Mouse (Mus musculus) stomach, postnatal 0 days (tissue): ENCODE measurements around the gene Slc32a1. TPM values are rescaled to one million over a fixed set of nuclear protein-coding genes. Genes with fewer than 3 reads are reported as not detected.

Source experiments
- ATAC-seq: fragments of 200-750 bp; cut with Nextera tagmentation; 2 replicates; pipeline ENCODE4 v1.8.0; 2017; ENCODE audit not compliant: low FRiP score, low TSS enrichment
- DNase-seq: peaks from one replicate; pipeline ENCODE4 v3.0.0-alpha.2; 2016; ENCODE audit warnings: low spot score
- H3K27ac ChIP-seq: fragments of 300-500 bp; sonication (generic); replicated peaks from 2 replicates; pipeline ENCODE4 v1.5.1; 2014; ENCODE audit warnings: mild to moderate bottlenecking, control low read depth
- H3K27me3 ChIP-seq: fragments of 300-500 bp; sonication (generic); 2 replicates; pipeline ENCODE4 v1.6.1; 2014; ENCODE audit warnings: low read length; ENCODE audit not compliant: control insufficient read depth, insufficient read depth
- H3K36me3 ChIP-seq: fragments of 300-500 bp; sonication (generic); 2 replicates; pipeline ENCODE4 v1.6.1; 2014; ENCODE audit warnings: low read length, mixed read lengths; ENCODE audit not compliant: control insufficient read depth, insufficient read depth
- H3K4me1 ChIP-seq: fragments of 300-500 bp; sonication (generic); replicated peaks from 2 replicates; pipeline ENCODE4 v1.6.1; 2014; ENCODE audit warnings: antibody characterized with exemption; ENCODE audit not compliant: control insufficient read depth, insufficient read depth
- H3K4me2 ChIP-seq: fragments of 300-500 bp; sonication (generic); replicated peaks from 2 replicates; pipeline ENCODE4 v1.6.1; 2014; ENCODE audit warnings: low read depth, mild to moderate bottlenecking, control low read depth, moderate library complexity
- H3K4me3 ChIP-seq: fragments of 300-500 bp; sonication (generic); 2 replicates; pipeline ENCODE4 v1.5.1; 2014; ENCODE audit warnings: low read depth, low read length, control low read depth
- H3K9ac ChIP-seq: fragments of 300-500 bp; sonication (generic); 2 replicates; pipeline ENCODE4 v1.6.1; 2014; ENCODE audit warnings: mild to moderate bottlenecking, low read length, control low read depth, mixed read lengths
- H3K9me3 ChIP-seq: fragments of 300-500 bp; sonication (generic); 2 replicates; pipeline ENCODE4 v1.6.1; 2016; ENCODE audit warnings: low read length; ENCODE audit not compliant: control insufficient read depth
- CTCF ChIP-seq: IDR thresholded peaks from 2 replicates; pipeline ENCODE4 v1.5.1; 2016; ENCODE audit warnings: antibody characterized with exemption, low read depth, mild to moderate bottlenecking, moderate library complexity
- EP300 ChIP-seq: optimal IDR thresholded peaks from 2 replicates; pipeline ENCODE3; 2016; ENCODE audit warnings: antibody characterized with exemption
- whole genome bisulfite sequencing: fragments of 180-500 bp; shearing (Covaris S2); extraction: QIAGEN DNeasy Blood & Tissue Kit; methylation state at CpG from one replicate; pipeline ENCODE4 v1.1.7; 2014; 5-methylcytosine and 5-hydroxymethylcytosine counted together
- polyA plus RNA-seq: library from polyadenylated mRNA; unstranded; fragments of >200 nt; fragmentation: Nextera tagmentation; extraction: Ambion mirVana; gene quantifications from 2 replicates; pipeline ENCODE4 v1.2.1, GENCODE M21; 2015

Slc32a1 gene
- polyA plus RNA-seq, 1 experiment from 2014 or later, result not detected

GRCm38 (mm10) chr2:158614418-158614955 is 3.9 kb downstream of the Slc32a1 start:
- Histone ChIP-seq H3K4me3 (no peak overlapping the region), H3K4me1 (no peaks in the 10 kb centered on the region), H3K27me3 (peaks cover 55% of the 10 kb centered on the region), H3K36me3 (no peaks in the 10 kb centered on the region), H3K9me3 (no peaks in the 10 kb centered on the region), H3K9ac (no peak overlapping the region), H3K4me2 (no peak overlapping the region), H3K27ac (no peak overlapping the region)
- TF ChIP-seq EP300, result no peak
- TF ChIP-seq CTCF, result no peak
- ATAC-seq (no peak), DNase-seq (no peak)
- 2% methylated on average over 47 of the region's 47 CpGs for WGBS

DNA sequence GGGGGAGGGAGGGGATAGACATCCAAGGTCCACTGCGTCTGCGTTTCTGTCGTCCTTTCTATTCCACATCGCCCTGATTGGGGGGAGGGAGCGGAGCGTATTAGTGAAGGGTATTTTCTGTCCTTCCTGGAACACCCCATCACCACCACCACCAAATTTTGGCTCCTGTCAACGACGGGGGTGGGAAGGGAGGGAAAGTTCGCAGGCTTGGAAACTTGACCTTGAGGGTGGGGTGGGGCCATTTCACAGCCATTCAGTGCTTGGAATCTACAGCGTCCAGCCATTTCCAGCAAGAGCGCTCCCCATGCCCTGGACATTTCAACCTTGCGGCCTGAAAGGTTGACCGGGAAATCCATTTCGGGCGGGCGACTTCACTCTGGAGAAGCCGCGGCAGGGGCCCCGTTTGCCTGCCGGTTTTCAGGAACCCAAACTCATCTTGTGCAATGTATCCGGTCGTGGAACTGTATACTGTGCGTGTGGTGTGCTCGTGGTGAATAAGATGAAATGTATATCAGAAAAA is 4.7 kb downstream of the Slc32a1 start:
- Histone ChIP-seq H3K9me3 (no peaks in the 10 kb centered on the region), H3K4me2 (no peak overlapping the region), H3K27ac (no peak overlapping the region), H3K27me3 (peaks cover 50% of the 10 kb centered on the region), H3K9ac (no peak overlapping the region), H3K36me3 (no peaks in the 10 kb centered on the region), H3K4me1 (no peaks in the 10 kb centered on the region), H3K4me3 (no peak overlapping the region)
- 3% methylated on average over 24 of the region's 24 CpGs for WGBS
- no peak for TF ChIP-seq EP300
- no peak for TF ChIP-seq CTCF
- ATAC-seq (no peak), DNase-seq (no peak)

DNA sequence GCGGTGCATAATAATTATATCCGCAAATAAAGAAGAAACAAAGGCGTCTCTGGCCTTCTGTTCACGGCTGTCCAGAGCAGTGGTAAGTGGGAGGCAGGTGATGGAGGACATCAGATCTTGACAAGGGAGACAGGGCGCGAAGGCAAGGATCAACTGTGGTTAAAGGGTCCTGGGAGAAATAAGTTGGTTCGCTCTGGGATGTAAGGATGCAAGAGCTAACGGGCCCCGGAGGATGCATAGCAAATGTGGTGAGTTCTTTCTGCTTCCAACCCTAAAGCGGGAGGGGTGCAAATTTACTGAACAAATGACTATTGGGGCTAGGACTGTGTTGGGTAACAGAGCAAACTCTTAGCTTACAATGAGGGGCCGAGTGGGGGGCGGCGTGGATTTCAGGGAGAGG is 5.1 kb downstream of the Slc32a1 start:
- Histone ChIP-seq H3K27me3 (peaks cover 46% of the 10 kb centered on the region), H3K4me2 (no peak overlapping the region), H3K9ac (no peak overlapping the region), H3K4me3 (no peak overlapping the region), H3K4me1 (no peaks in the 10 kb centered on the region), H3K9me3 (no peaks in the 10 kb centered on the region), H3K36me3 (no peaks in the 10 kb centered on the region), H3K27ac (no peak overlapping the region)
- DNase-seq, result no peak
- TF ChIP-seq CTCF (no peak), EP300 (no peak)
- 5% methylated on average over 13 of the region's 13 CpGs for WGBS
- ATAC-seq, result no peak

- H3K4me1 ChIP-seq, result no peaks in the 10 kb centered on the region
- no peaks in the 10 kb centered on the region for H3K36me3 ChIP-seq
- under 1% methylated on average over 12 of the region's 12 CpGs for WGBS
- no peak overlapping the region for H3K9ac ChIP-seq
- DNase-seq (no peak), ATAC-seq (no peak)
- no peak overlapping the region for H3K27ac ChIP-seq
- no peak overlapping the region for H3K4me2 ChIP-seq
- H3K4me3 ChIP-seq, result no peak overlapping the region
- H3K27me3 ChIP-seq, result peaks cover 40% of the 10 kb centered on the region
- no peaks in the 10 kb centered on the region for H3K9me3 ChIP-seq
- TF ChIP-seq EP300 (no peak), CTCF (no peak)
Observed at GRCm38 (mm10) chr2:158616296-158616695, 5.7 kb downstream of the Slc32a1 start.

DNA sequence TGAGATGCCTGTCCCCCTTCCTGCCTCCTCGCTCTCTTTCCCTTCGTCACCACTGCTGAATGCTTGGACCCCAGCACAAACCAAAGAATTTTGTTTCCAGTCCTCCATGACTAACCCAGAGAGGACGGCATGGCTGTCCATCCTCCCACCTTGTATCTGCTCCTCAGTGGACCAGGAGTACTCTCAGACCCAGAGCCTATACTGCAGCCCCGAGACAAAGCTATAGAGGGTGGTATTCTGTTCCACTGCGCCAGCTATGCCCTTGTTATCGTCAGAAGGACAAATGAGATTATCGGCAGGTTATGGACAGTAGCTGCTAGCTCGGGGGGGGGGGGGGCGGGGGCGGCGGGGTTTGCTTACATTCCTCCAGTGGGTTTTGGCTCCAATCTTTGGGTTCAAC is 6.2 kb downstream of the Slc32a1 start:
- TF ChIP-seq CTCF, result no peak
- no peak for TF ChIP-seq EP300
- Histone ChIP-seq H3K36me3 (no peaks in the 10 kb centered on the region), H3K4me3 (no peak overlapping the region), H3K27me3 (peaks cover 36% of the 10 kb centered on the region), H3K9ac (no peak overlapping the region), H3K4me1 (no peaks in the 10 kb centered on the region), H3K4me2 (no peak overlapping the region), H3K27ac (no peak overlapping the region), H3K9me3 (no peaks in the 10 kb centered on the region)
- WGBS, result 6% methylated on average over 11 of the region's 11 CpGs
- DNase-seq, result no peak
- ATAC-seq, result no peak

GRCm38 (mm10) chr2:158624718-158625222 is 14.2 kb downstream of the Slc32a1 start, which contains the start of gene Actr5:
Gene Actr5 (plus strand): TSS chr2:158624888.
- TF ChIP-seq EP300 (no peak), CTCF (peak; percentile 29)
- Histone ChIP-seq H3K9ac (peak within 1 kb of the TSS; percentile 87), H3K9me3 (no peaks in the 10 kb centered on the region), H3K27ac (peak within 1 kb of the TSS; percentile 88), H3K4me3 (peak within 1 kb of the TSS; percentile 94), H3K27me3 (no peaks in the 10 kb centered on the region), H3K36me3 (peaks cover 9% of the 10 kb centered on the region), H3K4me2 (peak within 1 kb of the TSS; percentile 80), H3K4me1 (no peaks in the 10 kb centered on the region)
- ATAC-seq (peak; percentile 95), DNase-seq (peak; percentile 97)
- WGBS, result under 1% methylated on average over 39 of the region's 39 CpGs
